Mouse (Mus musculus) stomach, postnatal 0 days (tissue): Measurements from ENCODE around the gene Car5b.

Experiments
- CTCF ChIP-seq: IDR thresholded peaks from 2 replicates; pipeline ENCODE4 v1.5.1; 2016; ENCODE audit warnings: antibody characterized with exemption, low read depth, mild to moderate bottlenecking, moderate library complexity
- EP300 ChIP-seq: optimal IDR thresholded peaks from 2 replicates; pipeline ENCODE3; 2016; ENCODE audit warnings: antibody characterized with exemption

DNA sequence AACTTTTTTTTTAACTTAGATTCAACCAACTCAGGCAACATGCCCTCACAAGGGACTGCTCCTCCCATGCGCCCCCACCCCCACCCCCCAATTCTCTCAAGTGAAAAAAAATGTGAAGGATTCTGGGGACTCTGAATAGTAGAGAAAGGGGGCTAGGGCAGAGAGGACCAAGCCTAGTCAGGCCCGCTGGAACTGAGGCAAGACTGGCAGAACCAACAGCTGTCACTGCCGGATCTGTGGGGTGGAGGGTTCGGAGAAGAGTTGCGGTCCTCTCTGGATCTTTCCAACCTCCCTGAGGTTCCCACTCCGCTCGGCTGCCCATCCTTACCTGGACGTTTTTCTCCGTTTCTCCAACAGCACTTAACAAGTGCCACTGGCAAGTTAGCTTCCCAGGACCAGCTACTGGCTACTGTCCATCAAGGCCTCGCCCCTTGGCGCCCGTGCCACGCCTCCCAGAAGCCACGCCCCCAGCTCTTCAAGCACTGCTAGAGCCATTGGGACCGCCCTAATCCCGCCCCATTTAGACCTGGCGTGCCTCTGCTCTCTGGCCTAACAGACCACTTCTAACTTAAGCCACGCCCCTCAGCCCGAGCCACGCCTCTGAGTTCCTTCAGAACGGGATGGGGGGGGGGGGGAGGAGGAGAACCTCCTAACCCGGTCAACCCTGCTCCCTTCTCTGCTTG lies at the start of gene Car5b:
- no peak for TF ChIP-seq CTCF
- no peak for TF ChIP-seq EP300
